Mouse (Mus musculus) right cerebral cortex, postnatal 25 days (tissue): ENCODE data around the gene Acp2.
A peak's percentile ranks its signal among the peaks of the same experiment; 100 is the strongest.

Experiments used
- DNase-seq: peaks from one replicate; pipeline ENCODE4 v3.0.0; 2022

The Acp2 gene

DNA sequence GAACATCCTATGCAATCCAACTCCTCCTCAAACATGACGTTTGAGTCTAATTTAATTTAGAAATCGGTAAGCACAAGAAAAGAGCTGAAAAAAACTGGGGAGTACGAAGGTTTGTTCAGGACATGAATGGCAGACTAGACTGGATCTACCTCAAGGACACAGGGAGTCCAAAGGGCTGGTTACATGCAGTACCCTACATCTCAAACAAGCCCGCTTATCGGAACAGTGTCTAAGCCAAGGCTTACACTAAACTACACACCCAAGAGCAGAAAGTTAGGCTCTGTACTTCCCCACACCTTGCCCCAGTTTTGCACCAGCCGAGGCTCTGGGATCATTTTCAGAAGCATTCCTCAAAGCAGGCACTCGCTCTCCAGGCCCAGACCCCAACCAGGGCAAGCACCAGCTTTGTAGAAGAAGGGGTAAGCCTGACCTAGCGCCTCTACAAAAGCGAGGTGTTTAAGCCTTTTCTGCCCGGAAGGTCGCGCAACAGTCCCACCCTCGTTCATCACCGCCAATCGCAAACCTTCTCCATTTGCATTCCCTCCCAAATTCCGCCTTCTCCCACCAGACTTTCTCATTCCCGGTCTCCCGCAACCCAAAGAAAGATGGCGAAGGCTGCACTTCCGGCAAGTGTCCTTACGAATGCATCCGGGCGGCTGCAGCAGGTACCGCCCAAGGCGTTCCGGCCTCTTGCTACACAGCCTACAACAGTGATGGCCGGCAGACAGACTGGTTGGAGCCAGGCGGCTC is at the start of gene Acp2, which contains the start of gene Nr1h3:
Gene Acp2 (plus strand): TSS at position 664 of the 750 bp plus-strand sequence.
Gene Nr1h3 (minus strand): TSS at position 613 of the 750 bp plus-strand sequence.
- peak; percentile 94 for DNase-seq

DNA sequence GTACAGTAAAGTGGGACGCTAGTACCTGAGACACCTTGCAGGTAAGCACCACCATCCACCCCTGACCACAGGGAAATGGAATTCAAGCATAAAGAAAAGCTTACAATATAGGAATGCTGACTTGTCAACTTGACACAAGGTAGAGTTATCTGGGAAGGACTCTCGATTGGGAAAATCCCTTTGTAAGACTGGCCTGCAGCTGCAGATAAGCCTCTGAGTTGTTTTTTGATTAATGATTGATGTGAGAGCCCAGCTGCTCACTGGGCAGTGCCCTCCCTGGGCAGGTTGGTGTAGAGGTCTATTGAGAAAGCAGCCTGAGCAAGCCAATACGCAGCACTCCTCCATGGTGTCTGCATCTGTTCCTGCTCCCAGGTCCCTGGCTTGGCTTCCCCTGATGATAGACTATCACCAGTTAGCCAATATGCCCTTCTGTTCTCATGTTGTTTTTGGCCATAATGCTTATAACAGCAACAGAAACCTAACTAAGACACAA is 49.8 kb upstream of the Acp2 start:
- no peak for DNase-seq

DNA sequence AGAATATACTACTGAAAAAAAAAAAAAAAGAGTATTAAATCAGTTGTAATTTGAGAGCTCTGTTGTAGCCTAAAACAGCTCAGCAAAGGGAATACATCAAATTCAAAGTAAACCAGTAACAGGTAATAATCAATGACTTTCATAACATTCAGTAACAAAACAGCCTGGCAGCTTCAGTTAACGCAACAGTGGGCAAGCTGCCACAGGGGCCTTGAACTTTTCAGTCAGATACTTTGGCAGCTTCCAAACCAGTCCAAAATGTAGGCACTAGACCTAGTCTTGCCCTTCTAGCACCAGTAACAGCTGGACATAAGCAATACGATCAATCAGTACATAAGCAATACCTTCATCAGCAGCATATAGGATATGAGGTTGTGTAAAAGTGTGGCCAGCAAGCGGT is 48.6 kb upstream of the Acp2 start:
- DNase-seq = no peak

DNA sequence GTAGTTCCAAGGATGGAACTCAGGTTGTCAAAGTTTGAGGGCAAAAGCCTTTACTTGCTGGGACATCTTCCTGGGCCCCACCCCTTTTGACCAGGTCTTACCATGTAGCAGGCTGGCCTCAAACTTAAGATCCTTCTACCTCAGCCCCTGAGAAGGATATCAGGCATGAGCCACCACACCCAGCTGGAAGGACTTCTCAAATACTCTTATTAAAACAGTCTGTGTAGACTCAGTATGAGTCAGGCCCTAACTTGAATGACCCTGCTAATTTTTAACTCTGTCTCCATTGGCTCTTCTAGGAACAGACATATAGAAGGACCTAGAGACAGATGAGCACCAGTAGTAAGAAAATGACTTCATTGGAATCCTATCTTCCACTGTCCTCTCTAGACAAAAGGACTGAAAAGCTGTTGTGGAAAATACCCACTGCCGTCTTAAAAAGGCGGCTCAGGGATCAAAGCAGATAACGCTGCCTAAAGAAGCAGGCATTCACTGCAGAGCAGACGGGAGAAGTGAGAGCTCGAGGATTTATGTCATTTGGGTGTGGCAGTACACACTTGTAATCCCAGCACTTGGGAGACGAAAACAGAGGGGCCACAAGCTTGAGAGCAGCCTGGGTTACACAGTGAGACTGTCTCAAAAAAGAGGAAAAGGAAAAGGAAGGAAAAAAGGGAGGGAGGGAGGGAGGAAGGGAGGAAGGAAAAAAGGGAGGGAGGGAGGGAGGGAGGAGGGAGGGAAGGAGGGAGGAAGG is 45.5 kb upstream of the Acp2 start:
- DNase-seq = no peak

DNA sequence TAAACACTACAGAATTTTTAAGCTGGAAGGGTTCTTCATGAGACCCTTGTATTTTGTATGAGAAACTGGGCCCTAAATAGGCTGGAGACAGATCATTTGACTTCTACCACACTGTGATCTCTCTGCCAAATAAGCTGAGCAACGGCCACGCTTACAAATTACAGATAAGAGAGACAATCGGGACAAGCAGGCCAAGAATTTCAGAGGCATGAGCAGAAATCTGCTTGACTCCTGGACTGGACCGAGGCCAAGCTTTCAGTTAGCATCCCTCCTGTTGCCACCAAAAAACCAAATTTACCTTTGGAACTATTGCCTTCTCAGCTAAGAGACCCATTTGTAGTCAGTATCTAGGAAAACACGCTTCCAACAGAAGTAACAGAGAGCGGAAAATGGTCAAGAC is 42.1 kb upstream of the Acp2 start:
- DNase-seq = no peak

DNA sequence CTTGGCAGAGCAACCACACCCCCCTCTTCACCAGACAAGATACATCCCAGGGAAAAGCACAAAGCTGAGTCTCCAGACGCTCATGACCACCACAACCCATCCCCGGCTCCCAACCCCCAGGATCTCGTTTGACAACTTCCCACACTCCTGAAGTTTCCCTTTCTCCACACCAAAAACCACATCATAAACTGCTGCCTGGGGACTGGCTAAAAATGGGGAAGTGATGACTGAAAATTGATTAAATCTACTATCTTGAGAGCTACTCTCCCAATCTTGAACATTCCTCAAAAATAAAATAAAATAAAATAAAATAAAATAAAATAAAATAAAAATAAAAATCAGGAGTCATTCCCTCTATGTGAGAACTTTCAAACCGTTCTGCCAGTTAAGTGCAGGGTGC is 39.7 kb upstream of the Acp2 start:
- DNase-seq = no peak

DNA sequence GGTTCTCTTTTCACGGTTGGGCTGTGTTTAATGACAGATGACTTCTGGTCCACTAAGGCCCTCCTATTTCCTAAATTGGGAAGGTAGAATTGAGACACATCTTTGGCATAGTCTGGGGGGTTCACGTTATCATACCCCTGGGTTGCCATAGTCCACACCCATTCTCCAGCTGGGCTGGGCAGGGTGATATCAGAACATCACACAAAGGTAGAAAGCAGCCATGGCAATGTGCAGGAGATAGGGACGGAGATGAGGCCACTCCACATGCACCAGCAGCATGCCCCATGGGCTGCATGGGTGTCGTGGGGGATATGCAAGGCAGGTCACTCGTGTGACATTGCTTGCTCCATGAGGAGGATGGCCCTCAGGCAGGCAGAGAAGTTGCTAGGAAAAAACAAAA is 39.2 kb upstream of the Acp2 start:
- DNase-seq = no peak

DNA sequence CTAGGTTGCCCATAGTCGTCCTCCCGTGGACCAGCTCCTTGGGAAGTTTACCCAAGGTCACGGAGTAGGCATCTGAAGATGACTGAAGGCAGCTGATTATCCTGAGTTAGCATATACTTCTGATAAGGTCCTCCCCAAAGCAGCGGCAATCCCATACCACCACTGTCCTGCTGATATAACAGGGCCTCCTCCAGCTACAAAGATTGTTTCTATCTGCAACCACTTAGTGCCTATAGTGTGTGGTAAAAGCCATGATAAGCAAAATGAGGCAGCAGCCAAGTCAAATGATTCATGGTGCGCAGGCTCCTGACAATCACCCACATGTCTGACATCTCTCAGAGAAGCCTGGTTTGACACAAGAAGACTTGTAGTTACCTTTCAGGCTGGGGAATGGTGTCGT is 37.7 kb upstream of the Acp2 start:
- DNase-seq = no peak

DNA sequence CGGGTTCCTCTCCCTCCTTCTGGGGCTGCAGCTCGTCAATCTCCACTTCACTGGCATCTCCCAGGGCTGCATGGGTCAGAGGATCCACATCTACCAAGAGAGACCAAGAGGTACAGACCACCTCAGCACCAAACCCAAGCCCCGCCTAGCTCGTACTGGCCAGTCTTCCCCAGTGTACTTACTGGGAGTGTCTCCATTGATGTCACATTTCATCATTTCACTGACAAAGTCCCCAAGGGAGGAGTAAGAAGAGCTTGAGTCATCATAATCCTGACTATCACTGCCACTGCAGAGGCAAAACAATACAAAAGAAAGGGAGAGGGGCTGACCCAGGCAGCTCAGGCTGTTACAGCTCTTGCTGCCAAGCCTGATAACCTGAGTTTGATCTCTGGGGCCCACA is 35.1 kb upstream of the Acp2 start:
- DNase-seq = no peak

DNA sequence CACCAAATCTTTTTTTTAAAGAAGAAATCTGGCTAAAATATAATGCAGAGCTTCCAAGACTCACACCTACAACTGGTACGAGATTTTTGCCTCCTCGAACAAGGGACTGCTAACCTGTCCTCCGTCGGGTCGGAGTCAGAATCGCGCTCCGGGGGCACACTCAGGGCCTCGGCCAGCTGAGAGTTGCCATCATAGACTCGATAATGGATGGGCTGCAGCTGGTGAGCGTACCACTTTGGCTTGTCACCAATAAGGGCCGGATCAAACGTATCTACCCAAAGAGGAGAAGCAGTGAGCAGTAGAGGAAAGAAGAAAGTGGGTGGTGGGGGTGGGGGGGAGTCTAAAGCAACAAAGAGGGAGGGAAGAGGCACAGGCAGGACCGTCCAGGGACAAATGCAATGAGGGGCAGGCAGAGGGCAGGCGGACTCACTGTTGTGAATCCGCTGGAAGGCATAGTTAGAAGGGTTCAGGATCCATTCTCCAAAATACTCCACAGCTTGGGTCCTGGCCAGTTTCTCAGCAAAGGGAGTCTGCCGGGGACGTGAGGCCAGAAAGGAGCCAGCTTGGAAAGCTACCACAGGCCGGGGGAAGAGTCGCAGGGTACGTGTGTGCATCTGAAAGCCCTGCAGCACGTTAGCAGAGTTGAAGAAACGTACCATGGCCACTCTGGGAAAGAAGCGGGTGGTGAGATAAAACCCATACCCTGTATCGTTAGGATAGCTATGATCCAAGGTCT is 32.9 kb upstream of the Acp2 start:
- DNase-seq = no peak

DNA sequence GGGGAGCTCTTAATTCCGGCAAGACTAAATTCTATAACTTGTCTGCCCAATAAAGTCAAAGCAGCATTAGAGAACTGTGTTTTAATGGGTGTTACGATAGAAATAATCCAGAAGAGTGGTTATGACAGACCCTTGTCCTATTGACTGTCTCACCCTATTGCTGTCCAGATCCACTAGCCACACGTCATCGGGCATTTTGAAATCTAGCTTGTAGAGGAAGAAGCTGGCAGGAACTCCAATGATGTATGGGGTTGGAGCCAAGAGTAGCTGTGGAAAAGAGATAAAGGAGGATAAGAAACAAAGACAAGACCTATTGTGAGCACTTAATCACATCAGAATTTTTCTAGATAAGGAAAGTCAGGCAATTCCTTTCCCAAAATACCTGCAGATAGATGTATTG is 27.2 kb upstream of the Acp2 start:
- no peak for DNase-seq

DNA sequence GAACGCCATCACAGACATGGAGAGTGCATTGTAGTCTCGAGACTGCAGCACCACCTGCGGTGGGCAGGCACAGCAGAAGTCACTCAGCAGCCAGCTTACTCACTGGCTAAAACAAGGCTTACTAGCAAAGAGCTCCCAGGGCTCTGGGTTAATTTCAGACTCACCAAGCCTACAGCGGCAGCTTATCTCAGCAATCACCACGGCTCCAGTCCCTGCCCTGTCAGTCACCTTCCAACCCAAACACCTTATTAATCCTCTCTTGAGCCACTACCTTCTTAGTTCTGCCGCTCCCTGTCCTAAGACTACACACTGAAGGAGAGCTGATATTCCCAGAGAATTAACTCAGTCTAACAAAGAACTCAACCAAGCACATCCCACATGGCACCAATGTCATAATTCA is 26.5 kb upstream of the Acp2 start:
- no peak for DNase-seq

DNA sequence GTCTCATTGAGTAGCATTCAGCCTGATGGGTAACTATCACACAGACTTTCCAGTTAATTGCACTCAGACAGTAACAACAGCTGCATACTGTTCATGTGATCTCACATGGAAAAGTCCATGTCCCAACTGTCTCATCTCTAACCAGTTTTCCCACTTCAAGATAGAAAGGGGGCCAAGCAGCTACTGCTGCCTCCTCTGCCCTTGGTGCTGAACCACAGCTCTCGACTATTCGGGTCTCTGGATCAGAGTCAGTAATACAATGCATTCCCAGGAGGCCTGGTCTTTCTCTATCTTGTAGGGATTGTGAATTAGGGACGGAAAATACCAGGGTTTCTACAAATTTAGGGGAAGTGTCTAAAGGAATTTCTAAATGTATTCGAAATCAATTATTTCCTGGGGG is 22.9 kb upstream of the Acp2 start:
- no peak for DNase-seq

DNA sequence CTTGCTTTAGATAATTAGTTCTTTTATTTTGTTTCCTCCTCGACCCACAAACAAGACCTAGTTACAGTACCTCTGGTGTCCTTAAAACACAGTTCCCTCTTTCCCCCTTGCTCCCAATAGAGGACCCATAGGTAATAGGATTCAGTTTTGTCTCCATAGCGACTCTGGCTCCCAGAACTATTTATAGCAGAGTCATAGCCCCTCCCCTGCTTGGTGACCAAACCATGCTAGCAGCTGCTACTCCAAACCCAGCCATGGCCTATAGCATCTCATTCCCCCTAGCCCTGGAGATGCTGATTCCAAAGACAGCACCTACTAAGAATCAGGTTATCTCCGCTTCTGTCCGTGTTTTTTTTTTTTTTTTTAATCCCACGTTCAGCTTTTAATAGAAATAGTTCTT is 22.0 kb upstream of the Acp2 start:
- DNase-seq = no peak

DNA sequence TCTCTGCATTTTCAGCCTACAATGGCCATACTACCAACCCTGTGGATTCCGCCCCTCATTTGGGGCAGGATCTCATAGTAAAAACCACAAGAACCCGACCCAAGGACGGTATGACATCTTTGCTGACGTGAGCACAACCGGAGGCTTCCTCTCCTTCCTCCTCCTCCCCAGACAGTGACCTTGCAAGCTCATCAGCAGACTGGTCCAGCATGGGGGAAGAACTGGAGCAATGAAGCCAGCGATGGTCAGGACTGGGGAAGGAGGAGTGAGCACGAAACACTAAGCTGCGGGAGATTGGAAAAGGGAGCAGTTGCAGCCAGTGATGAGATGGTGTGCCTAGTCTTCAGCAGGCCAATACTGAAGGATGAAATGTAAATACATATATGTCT is 20.7 kb upstream of the Acp2 start:
- DNase-seq = peak; percentile 33

DNA sequence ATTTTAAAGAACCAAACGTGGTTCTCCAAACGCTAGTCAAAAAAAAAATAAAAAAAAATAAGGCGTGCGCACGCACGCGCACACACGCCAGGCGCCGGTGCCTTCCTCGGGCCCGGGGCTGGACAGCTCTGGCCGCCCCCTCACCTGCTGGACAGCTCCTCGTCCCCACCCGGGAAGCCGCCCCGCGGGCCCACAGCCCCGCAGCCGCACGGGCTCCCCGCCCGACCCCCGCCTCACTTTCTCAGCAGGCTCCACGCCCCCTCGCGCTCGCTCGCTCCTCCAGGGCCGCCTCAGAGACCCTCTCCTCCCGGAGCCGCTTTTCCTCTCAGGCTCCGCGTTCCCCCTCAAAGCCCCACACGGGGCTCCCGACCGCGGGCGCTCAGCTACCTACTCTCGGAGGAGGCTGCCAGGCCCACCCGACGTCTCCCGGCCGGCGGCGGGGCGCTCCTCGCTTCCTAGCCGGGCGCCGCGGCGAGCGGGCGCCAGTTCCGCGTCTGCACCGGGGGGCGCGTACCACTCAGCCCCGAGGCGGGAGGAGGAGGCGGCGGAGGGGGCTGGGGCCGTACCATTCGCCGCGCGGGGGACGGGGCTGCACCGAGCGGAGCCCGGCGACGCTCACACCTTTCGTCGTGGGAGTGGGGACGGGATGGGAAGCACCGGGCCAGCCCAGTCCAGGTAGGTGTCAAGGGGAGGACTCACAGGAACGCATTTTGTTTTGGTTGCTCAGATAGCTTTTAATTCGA is 20.1 kb upstream of the Acp2 start:
- DNase-seq = peak; percentile 89

DNA sequence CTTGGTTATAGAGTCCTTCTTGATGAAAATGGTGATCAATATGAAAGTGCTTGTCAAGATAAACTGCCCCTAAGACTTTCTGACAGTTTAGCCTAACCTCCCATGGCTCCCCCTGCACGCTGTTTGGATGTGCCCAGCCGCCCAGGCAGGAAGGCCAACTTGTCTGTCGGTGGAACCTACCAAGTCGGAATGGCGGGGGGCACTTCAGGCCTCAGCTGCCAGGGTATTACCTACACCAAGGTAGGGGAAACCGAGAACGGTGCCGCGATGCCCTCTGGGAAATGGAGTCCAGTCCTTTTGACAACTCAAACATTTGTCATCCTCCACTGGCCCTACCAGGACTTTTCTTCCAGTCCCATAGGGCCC is 19.6 kb upstream of the Acp2 start:
- DNase-seq = peak; percentile 94

DNA sequence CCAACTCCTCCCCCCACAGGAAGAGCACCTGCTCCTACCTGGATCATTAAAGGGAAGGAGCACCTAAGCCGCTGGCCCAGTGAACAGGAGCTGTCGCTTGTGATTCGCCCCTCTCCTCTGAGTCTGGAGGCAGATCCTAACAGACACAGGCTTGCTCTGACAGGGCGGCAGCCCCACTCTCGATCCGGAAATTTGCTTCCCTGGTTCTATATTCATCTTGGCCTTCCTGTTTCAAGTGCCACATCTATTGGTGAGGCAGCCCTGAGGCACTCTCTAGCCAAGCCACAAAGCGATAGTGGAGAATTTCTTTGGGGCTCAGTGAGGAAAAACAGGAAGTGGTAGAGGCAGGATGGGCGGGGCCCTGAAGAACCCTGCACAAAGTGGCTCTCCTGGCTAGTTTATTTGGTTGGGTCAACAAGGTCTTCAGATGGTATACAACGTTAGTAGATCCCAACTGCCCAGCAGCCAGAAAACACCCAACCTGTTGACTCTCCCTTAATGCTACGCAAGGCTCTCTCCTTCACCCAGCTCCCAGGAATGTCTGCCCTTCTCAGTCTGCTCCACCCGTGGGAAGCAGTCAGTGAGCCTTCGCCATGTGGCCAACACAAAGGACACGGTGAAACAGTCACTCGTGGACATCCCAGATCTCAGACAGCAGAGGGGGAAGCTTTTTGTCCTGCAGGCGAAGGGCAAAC is 18.8 kb upstream of the Acp2 start, which contains the start of gene Madd:
Gene Madd (minus strand): TSS at position 127 of the 695 bp plus-strand sequence.
- DNase-seq = no peak

DNA sequence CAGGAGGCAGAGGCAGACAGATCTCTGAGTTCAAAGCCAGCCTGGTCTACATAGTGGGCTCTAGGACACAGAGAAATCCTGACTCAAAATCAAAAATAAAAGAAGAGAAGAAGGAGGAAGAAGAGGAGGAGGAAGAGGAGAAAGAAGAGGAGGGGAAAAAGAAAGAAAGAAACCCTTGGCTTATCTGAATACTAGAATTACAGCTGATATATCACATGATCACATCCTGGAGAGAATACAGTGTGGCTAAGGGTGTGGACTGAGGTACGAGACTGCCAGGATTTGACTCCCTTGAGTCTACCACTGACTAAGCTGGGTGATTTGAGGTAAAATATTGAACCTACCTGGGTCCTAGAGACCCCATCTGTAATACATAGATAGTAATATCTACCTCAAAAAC is 16.5 kb upstream of the Acp2 start:
- no peak for DNase-seq

DNA sequence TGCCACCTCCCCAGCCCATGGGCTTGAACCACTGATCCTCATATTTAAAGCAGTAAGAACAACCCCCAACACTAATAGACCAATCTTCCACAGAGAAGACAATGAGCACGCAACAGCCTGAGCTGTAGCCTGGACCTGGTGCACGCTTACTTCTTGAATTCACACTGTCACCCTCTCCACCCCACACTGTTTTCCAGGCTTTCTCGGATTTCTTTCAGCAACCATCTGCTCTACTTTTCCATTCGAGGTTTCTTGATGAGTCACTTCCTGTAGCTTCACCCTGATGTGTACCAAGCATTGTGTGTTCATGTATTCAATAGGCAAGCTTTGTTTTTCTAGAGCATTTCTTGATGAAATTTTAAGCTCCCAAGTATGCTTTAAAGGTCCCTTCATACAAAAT is 15.3 kb upstream of the Acp2 start:
- peak; percentile 53 for DNase-seq

DNA sequence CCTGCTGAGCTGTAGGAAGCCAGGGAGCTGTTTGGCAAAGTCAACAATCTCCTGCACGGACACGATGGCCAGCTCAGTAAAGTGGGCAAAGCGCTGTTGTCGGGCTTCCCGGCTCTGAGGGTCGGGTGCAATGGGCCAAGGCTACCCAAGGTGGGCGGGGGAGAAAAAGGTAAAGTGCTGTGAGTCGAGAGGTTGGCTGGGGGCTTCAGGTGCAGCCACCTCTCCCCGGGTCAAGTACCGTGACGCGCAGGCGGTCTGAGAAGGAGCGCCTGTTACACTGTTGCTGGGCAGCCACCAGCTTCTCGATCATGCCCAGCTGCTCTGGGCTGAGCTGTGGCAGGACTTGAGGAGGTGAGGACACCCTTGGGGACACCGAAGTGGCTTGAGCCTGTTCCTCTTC is 12.2 kb upstream of the Acp2 start:
- DNase-seq = no peak

DNA sequence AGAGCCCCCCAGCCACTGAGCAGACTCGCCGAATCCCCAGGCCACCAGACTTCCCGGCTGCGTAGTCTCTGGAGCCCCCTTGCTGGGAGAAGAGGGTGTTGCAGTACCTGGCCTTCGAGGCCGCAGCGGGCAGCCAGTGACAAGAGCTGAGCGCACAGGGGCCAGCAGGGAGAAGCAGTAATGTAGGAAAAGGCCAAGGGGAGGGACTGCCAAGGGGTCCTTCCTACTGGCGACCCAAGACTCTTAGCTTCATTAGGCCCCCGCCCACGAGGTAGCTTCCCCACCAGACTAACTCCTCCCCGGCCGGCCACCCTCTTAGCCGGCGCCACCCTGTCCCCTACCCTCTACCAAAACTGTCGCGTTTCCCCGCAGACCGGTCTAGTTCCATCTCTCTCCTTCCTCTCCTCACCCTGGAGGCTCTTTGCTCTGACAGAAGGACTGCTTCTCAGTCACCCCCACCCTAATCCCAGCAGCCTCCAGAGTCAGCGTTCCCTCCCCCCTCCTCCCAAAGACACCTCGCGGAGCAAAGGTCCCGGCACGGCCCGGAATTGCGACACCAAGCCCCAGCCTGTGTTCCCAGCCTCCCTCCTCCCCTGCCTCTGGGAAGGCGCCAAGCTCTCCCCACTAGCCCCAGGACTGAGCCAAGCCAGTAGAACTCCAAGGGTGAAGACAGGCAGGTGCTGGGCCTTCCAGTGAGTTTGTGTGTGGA is 7.9 kb upstream of the Acp2 start:
- DNase-seq = no peak
